Mouse (Mus musculus) heart, postnatal 0 days (tissue): ENCODE measurements around the gene Ciz1.

ENCODE experiments used
- CTCF ChIP-seq: IDR thresholded peaks from 2 replicates; pipeline ENCODE4 v1.5.1; 2016; ENCODE audit warnings: antibody characterized with exemption, control low read depth, low read depth
- EP300 ChIP-seq: IDR thresholded peaks from 2 replicates; pipeline ENCODE4 v1.6.1; 2016; ENCODE audit warnings: antibody characterized with exemption, low read depth

DNA sequence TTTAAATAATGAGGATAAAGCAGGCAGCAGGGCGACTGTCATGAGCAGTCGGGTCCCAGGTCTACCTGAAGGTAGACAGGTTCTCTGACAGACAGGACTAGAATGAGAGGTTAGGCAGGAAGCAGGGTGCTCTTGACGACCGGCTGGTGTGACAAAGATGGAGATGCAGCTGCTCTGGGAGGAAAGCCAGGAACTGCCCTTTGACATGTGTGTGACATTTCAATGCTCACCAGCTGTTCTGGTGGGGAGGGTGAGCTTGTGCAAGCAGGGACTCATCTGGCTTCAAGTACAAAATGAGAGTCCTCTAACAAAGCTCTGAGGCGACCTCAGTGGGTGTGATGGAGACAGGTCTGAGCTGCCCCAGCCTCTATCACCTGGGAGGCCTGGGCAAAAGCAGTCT lies 61.8 kb downstream of the Ciz1 start:
- TF ChIP-seq CTCF (no peak), EP300 (no peak)
